ENCODE assay signal across 30 mouse cellular contexts in the genomic region with DNA sequence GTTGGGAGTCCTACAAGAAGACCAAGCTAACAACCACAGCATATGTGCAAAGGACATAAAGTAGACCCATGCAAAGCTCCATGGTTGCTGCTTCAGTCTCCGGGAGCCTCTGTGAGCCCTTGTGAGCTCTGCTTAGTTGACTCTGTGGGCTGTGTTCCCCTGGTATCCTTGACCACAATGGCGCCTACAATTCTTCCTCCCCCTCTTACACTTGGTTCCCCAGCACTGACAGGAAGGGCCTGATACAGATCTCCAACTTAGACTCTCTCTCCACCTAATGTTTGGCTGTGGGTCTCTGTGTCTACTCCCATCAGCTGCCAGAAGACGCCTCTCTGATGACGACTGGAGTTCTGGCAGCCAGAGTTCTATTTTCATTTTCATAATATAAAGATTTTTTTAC.
DNase-seq lines count a peak whose midpoint lies in the region; ATAC-seq and TF ChIP-seq lines count a peak whose summit lies in the region.
"Had no signal": no experiment of that assay in that cellular context is flagged by ENCODE, and none has a peak within 500 bp of the region (broad histone marks: within the 10 kb centered on the region; RNA-seq: fewer than 3 reads in every experiment).

No protein-coding gene starts in this region.

- no peak overlapping the region for H3K4me2 ChIP-seq in neural tube, embryonic 15.5 days
- H3K4me2 ChIP-seq: embryonic facial prominence, embryonic 13.5 days; forebrain, embryonic 12.5 days; forebrain, embryonic 15.5 days; heart, embryonic 13.5 days; hindbrain, embryonic 12.5 days; hindbrain, embryonic 15.5 days had no signal

- no peak for TF ChIP-seq POLR2A in kidney, adult 2 months (IDR thresholded peaks at IDR 0.05; ENCODE audit: low read depth, low read length)

- no peak overlapping the region for H3K4me3 ChIP-seq in kidney, adult 2 months (ENCODE audit: insufficient read depth, low read depth, low read length)
- no peak overlapping the region for H3K4me3 ChIP-seq in neural tube, embryonic 15.5 days (replicated peaks)
- H3K4me3 ChIP-seq: embryonic facial prominence, embryonic 10.5 days; embryonic facial prominence, embryonic 13.5 days; erythroblast, embryonic 14.5 days; forebrain, embryonic 12.5 days; forebrain, embryonic 15.5 days; heart, embryonic 10.5 days; heart, embryonic 13.5 days; hindbrain, embryonic 12.5 days; hindbrain, embryonic 15.5 days had no signal

- H3K27me3 ChIP-seq in kidney, adult 2 months (replicated peaks; ENCODE audit: control insufficient read depth, insufficient read depth, low read length) = no peaks in the 10 kb centered on the region
- no peaks in the 10 kb centered on the region for H3K27me3 ChIP-seq in neural tube, embryonic 15.5 days (replicated peaks)
- H3K27me3 ChIP-seq: CH12.LX; embryonic facial prominence, embryonic 13.5 days; forebrain, embryonic 12.5 days; forebrain, embryonic 15.5 days; heart, embryonic 13.5 days; hindbrain, embryonic 12.5 days; hindbrain, embryonic 15.5 days; Patski had no signal

- no peak for TF ChIP-seq CTCF in kidney, adult 2 months (conservative IDR thresholded peaks at IDR 0.05; ENCODE audit: insufficient read depth, insufficient read length, low read depth, low read length)

- DNase-seq in kidney, adult 2 months = no peak
- DNase-seq in kidney, adult 18-20 months = no peak
- DNase-seq in CD4-positive helper T cell, adult 2 months (ENCODE audit: low read depth, low spot score) = peak; percentile 9
- DNase-seq in gastrocnemius, postnatal 25 days = no peak
- DNase-seq: adrenal gland, postnatal 10 days; adrenal gland, postnatal 36 days; cerebellum, adult 11 months; cerebellum, adult 2 months; cerebellum, adult 9-11 months; cerebellum, postnatal 25 days; embryo, embryonic 11 days; gastrocnemius, postnatal 36 days; heart, adult 18-20 months; heart, postnatal 14 days; heart, postnatal 4 days had no signal

- H3K27ac ChIP-seq in kidney, adult 2 months (ENCODE audit: insufficient read depth, low read depth, low read length) = 0 out of 2 replicates have a peak overlapping the region, but pooled peaks have one; percentile 45
- no peak overlapping the region for H3K27ac ChIP-seq in neural tube, embryonic 15.5 days (replicated peaks)
- H3K27ac ChIP-seq: embryonic facial prominence, embryonic 10.5 days; embryonic facial prominence, embryonic 13.5 days; forebrain, embryonic 12.5 days; forebrain, embryonic 15.5 days; heart, embryonic 10.5 days; heart, embryonic 13.5 days; hindbrain, embryonic 12.5 days; hindbrain, embryonic 15.5 days had no signal

- 0 out of 2 replicates have a peak, but pooled peaks have one; percentile 20 for ATAC-seq in granulocyte monocyte progenitor cell, adult 5-6 weeks (replicated peaks; ENCODE audit: poor library complexity, severe bottlenecking)
- ATAC-seq in neural tube, embryonic 15.5 days (ENCODE audit: low FRiP score) = no peak
- ATAC-seq in CD4-positive, CD25-positive, alpha-beta regulatory T cell, adult 4 months = no peak
- ATAC-seq: forebrain, embryonic 15.5 days; Patski had no signal

- H3K9me3 ChIP-seq in neural tube, embryonic 15.5 days (replicated peaks) = no peaks in the 10 kb centered on the region
- H3K9me3 ChIP-seq: embryonic facial prominence, embryonic 10.5 days; embryonic facial prominence, embryonic 13.5 days; forebrain, embryonic 12.5 days; forebrain, embryonic 15.5 days; G1E; heart, embryonic 10.5 days; heart, embryonic 13.5 days; hindbrain, embryonic 12.5 days; hindbrain, embryonic 15.5 days had no signal

- WGBS in kidney, adult 2 months = 80% methylated on average over 4 of the region's 4 CpGs
- 91% methylated on average over 4 of the region's 4 CpGs for WGBS in neural tube, embryonic 15.5 days

- peaks cover 17% of the 10 kb centered on the region for H3K4me1 ChIP-seq in kidney, adult 2 months (ENCODE audit: control insufficient read depth, insufficient read depth, low read length)
- H3K4me1 ChIP-seq in neural tube, embryonic 15.5 days = no peaks in the 10 kb centered on the region
- H3K4me1 ChIP-seq: embryonic facial prominence, embryonic 10.5 days; forebrain, embryonic 12.5 days; forebrain, embryonic 15.5 days; hindbrain, embryonic 12.5 days; hindbrain, embryonic 15.5 days had no signal

- H3K36me3 ChIP-seq in kidney, adult 2 months (ENCODE audit: control insufficient read depth, insufficient read depth, low read length) = no peaks in the 10 kb centered on the region
- H3K36me3 ChIP-seq in neural tube, embryonic 15.5 days = no peaks in the 10 kb centered on the region
- H3K36me3 ChIP-seq: embryonic facial prominence, embryonic 10.5 days; embryonic facial prominence, embryonic 13.5 days; forebrain, embryonic 12.5 days; forebrain, embryonic 15.5 days; G1E; heart, embryonic 10.5 days; heart, embryonic 13.5 days; hindbrain, embryonic 12.5 days; hindbrain, embryonic 15.5 days had no signal

- no peak overlapping the region for H3K9ac ChIP-seq in neural tube, embryonic 15.5 days (replicated peaks)
- H3K9ac ChIP-seq: embryonic facial prominence, embryonic 13.5 days; forebrain, embryonic 12.5 days; forebrain, embryonic 15.5 days; heart, embryonic 13.5 days; hindbrain, embryonic 12.5 days; hindbrain, embryonic 15.5 days had no signal
